Mouse (Mus musculus) hindbrain, embryonic 13.5 days (tissue): ENCODE data around the gene Ntf5. TPM values are rescaled to one million over a fixed set of nuclear protein-coding genes. Genes with fewer than 3 reads are reported as not detected.
"Not testable (repeated sequence)": the region's sequence is repeated elsewhere in the genome, so short reads cannot be mapped to it uniquely, and the experiment has no call there.

Experiments
- ATAC-seq: fragments of 200-750 bp; cut with Nextera tagmentation; 2 replicates; pipeline ENCODE4 v1.8.0; 2017; ENCODE audit warnings: moderate TSS enrichment; ENCODE audit not compliant: low FRiP score
- H3K27ac ChIP-seq: fragments of 300-500 bp; sonication (generic); 2 replicates; pipeline ENCODE4 v1.5.1; 2015; ENCODE audit warnings: inconsistent platforms, mild to moderate bottlenecking, moderate library complexity
- H3K27me3 ChIP-seq: fragments of 300-500 bp; sonication (generic); 2 replicates; pipeline ENCODE4 v1.6.1; 2015; ENCODE audit warnings: mild to moderate bottlenecking, inconsistent platforms
- H3K36me3 ChIP-seq: fragments of 300-500 bp; sonication (generic); 2 replicates; pipeline ENCODE4 v1.6.1; 2015; ENCODE audit warnings: mild to moderate bottlenecking, inconsistent platforms
- H3K4me1 ChIP-seq: fragments of 300-500 bp; sonication (generic); replicated peaks from 2 replicates; pipeline ENCODE4 v1.6.1; 2015; ENCODE audit warnings: inconsistent platforms
- H3K4me2 ChIP-seq: fragments of 300-500 bp; sonication (generic); 2 replicates; pipeline ENCODE4 v1.6.1; 2015; ENCODE audit warnings: inconsistent platforms, mild to moderate bottlenecking, moderate library complexity
- H3K4me3 ChIP-seq: fragments of 300-500 bp; sonication (generic); 2 replicates; pipeline ENCODE4 v1.5.1; 2015; ENCODE audit warnings: mild to moderate bottlenecking, inconsistent platforms
- H3K9ac ChIP-seq: fragments of 300-500 bp; sonication (generic); 2 replicates; pipeline ENCODE4 v1.6.1; 2015; ENCODE audit warnings: mild to moderate bottlenecking, inconsistent platforms
- H3K9me3 ChIP-seq: fragments of 300-500 bp; sonication (generic); 2 replicates; pipeline ENCODE4 v1.6.1; 2016; ENCODE audit warnings: inconsistent platforms
- WGBS: fragments of 180-500 bp; shearing (Covaris S2); methylation state at CpG from one replicate; pipeline ENCODE4 v1.1.7; 2015; 5-methylcytosine and 5-hydroxymethylcytosine counted together
- polyA plus RNA-seq: library from polyadenylated mRNA; unstranded; fragments of >200 nt; fragmentation: Nextera tagmentation; extraction: Ambion mirVana; gene quantifications from 2 replicates; pipeline ENCODE4 v1.2.1, GENCODE M21; 2015

Ntf5 gene
- polyA plus RNA-seq, 1 experiment from 2014 or later, result 0.10 TPM

- ATAC-seq, result no peak
- WGBS, result 33% methylated on average over 11 of the region's 11 CpGs
Measured at GRCm38 (mm10) chr7:45447325-45447990, 34.0 kb downstream of the Ntf5 start.

GRCm38 (mm10) chr7:45449974-45450373, 36.5 kb downstream of the Ntf5 start:
- Histone ChIP-seq H3K4me1 (no peaks in the 10 kb centered on the region), H3K36me3 (peaks cover 59% of the 10 kb centered on the region), H3K4me2 (no peak overlapping the region), H3K9ac (no peak overlapping the region), H3K9me3 (no peaks in the 10 kb centered on the region), H3K27me3 (no peaks in the 10 kb centered on the region), H3K4me3 (no peak overlapping the region), H3K27ac (no peak overlapping the region)
- WGBS, result 90% methylated on average over 1 of the region's 1 CpGs
- ATAC-seq, result no peak

More at GRCm38 (mm10) chr7:45447325-45447990, 34.0 kb downstream of the Ntf5 start:
- Histone ChIP-seq H3K9me3 (no peaks in the 10 kb centered on the region), H3K4me2 (no peak overlapping the region), H3K4me1 (no peaks in the 10 kb centered on the region), H3K4me3 (no peak overlapping the region), H3K27me3 (no peaks in the 10 kb centered on the region), H3K36me3 (peaks cover 65% of the 10 kb centered on the region), H3K27ac (no peak overlapping the region), H3K9ac (no peak overlapping the region)

DNA sequence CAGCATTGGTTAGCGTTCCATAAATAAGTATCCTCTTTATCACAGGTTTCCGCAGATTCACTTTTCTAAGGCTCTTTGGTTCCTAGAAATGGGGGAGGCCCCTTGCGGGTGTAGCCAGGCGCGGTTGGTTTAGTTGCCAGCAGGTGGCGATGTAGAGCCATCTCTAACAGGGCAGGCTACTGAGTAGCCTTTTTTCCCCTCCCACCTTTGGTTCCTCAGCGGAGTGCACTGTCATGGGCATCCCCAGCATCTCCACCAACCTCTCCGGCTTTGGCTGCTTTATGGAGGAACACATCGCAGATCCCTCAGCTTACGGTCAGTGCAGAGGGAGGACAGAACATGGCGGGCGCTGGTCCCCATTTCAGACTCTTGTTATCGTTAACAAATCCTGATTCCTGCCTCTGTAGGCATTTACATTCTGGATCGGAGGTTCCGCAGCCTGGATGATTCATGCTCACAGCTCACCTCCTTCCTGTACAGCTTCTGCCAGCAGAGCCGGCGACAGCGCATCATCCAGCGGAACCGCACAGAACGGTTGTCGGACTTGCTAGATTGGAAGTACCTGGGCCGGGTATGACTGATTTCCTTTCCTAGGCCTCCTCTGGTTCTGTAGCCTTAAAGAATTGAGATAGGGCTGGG, 38.0 kb downstream of the Ntf5 start:
- 0 out of 2 replicates have a peak overlapping the region, but pooled peaks have one; percentile 0 for H3K4me2 ChIP-seq
- peak overlapping the region; percentile 51; the same call in 1 of the 2 replicates for H3K9ac ChIP-seq
- H3K27me3 ChIP-seq, result no peaks in the 10 kb centered on the region
- H3K4me1 ChIP-seq, result peaks cover under 1% of the 10 kb centered on the region; the same call in 1 of the 2 replicates
- 53% methylated on average over 23 of the region's 23 CpGs for WGBS
- H3K4me3 ChIP-seq, result no peak overlapping the region
- no peaks in the 10 kb centered on the region for H3K9me3 ChIP-seq
- peak; percentile 70 for ATAC-seq
- H3K36me3 ChIP-seq, result peaks cover 60% of the 10 kb centered on the region
- no peak overlapping the region for H3K27ac ChIP-seq

DNA sequence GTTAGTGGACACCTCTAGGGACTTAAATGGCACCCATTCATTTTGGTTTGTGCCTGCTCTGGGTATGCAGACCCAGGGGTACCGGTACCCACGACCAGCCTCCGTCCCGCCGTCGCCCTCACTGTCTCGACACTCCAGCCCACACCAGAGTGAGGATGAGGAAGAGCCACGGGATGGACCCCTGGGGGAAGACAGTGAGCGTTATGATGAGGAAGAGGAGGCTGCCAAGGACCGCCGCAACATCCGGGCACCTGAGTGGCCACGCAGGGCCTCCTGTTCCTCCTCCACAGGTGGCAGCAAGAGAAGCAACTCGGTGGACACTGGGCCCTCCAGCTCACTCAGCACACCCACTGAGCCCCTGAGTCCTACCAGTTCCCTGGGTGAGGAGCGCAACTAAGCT, 41.5 kb downstream of the Ntf5 start:
- no peaks in the 10 kb centered on the region for H3K9me3 ChIP-seq
- H3K4me2 ChIP-seq, result no peak overlapping the region
- no peak for ATAC-seq
- H3K4me1 ChIP-seq, result peaks cover 21% of the 10 kb centered on the region
- peaks cover 60% of the 10 kb centered on the region for H3K36me3 ChIP-seq
- no peak overlapping the region for H3K4me3 ChIP-seq
- H3K27me3 ChIP-seq, result no peaks in the 10 kb centered on the region
- no peak overlapping the region for H3K27ac ChIP-seq
- no peak overlapping the region for H3K9ac ChIP-seq
- 88% methylated on average over 15 of the region's 15 CpGs for WGBS

DNA sequence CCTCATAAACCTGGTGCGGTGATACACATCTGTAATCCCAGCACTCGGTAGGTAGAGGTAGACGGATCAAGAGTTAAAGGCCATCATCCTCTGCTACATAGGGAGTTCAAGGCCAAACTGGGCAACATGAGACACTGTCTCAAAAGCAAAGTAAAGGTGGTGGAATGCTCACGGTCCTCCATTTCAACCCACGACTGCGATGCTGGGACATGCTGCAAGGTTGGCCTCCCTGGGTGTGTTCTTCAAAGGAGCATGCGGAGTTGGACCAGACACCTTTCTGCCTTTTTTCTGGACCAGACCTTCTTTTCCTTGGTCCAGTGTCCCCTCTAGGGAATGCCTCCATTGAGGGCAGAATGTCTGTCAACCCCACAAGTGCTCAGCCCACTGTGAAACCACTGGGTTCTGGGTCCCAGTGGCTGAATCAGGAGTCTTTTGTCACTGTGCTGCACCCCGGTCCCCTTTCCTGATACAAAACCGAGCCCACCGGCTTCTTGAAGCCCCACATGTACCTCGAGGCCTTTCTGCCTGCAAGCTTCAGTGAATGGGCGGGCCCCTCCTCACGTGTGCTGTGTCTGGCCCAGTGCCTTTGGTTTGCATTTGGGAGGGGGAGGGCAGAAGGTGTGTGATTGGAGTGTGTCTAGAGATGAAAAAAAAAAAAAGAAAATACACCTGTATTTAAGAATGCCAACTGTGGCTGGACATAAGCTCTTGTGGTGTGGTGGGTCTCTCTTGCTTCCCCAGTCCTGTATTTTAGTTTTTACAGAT, 42.6 kb downstream of the Ntf5 start:
- Histone ChIP-seq H3K4me1 (peaks cover 32% of the 10 kb centered on the region), H3K4me2 (no peak overlapping the region), H3K9me3 (no peaks in the 10 kb centered on the region), H3K27ac (peak overlapping the region; percentile 97), H3K4me3 (no peak overlapping the region), H3K9ac (peak overlapping the region; percentile 95; the same call in 1 of the 2 replicates), H3K27me3 (no peaks in the 10 kb centered on the region), H3K36me3 (peaks cover 58% of the 10 kb centered on the region)
- no peak for ATAC-seq
- 78% methylated on average over 13 of the region's 13 CpGs for WGBS

GRCm38 (mm10) chr7:45456721-45457203, 43.3 kb downstream of the Ntf5 start:
- H3K27ac ChIP-seq, result peak overlapping the region; percentile 97
- ATAC-seq, result no peak
- no peaks in the 10 kb centered on the region for H3K27me3 ChIP-seq
- peaks cover 37% of the 10 kb centered on the region for H3K4me1 ChIP-seq
- H3K4me2 ChIP-seq, result peak overlapping the region; percentile 98
- WGBS, result 56% methylated on average over 9 of the region's 9 CpGs
- peaks cover 57% of the 10 kb centered on the region for H3K36me3 ChIP-seq
- H3K9ac ChIP-seq, result peak overlapping the region; percentile 95
- no peaks in the 10 kb centered on the region for H3K9me3 ChIP-seq
- peak overlapping the region; percentile 86 for H3K4me3 ChIP-seq

GRCm38 (mm10) chr7:45457204-45458060, 43.9 kb downstream of the Ntf5 start:
- peaks cover 40% of the 10 kb centered on the region for H3K4me1 ChIP-seq
- H3K4me3 ChIP-seq, result peak overlapping the region; percentile 86
- H3K27ac ChIP-seq, result peak overlapping the region; percentile 97
- H3K4me2 ChIP-seq, result peak overlapping the region; percentile 98
- peak overlapping the region; percentile 95 for H3K9ac ChIP-seq
- no peaks in the 10 kb centered on the region for H3K27me3 ChIP-seq
- no peak for ATAC-seq
- 71% methylated on average over 10 of the region's 10 CpGs for WGBS
- H3K36me3 ChIP-seq, result peaks cover 54% of the 10 kb centered on the region
- H3K9me3 ChIP-seq, result no peaks in the 10 kb centered on the region

DNA sequence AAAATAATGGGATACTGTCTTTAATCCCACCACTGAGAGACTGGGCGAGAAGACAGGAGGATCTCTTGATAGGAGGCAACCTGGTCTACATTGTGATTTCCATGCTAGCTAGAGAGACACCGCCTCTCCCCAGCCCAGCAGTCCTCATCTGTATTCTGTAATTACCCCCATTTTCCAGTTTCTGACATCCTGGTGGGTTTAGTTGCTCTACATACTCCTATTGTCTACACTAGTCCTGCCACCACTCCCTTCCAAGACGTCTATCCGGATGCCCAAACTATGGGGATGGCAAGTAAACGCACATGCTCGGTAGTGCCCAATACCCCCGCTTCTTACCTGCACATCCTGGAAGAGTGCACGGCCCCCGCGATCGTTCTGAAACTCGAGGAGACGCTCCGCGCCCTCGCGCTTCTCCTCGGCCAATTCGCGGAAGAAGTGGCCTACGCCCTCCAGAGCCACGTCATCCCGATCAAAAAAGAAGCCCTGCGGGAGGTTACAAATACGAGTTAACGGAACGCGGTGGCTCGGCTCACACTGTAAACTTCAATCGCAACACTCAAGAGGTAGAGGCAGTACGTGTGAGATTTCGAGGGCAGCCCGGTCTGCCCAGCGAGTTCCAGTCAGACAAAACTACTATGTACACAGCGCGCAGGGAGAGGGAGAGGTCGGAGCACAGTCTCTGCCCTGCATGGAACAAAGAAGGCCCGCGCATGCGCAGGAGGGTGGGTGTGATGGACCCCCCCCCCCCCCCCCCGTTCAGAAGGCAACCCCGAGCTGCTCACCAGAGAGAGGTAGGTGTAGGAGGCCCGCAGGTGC, 45.5 kb downstream of the Ntf5 start:
- peaks cover 40% of the 10 kb centered on the region for H3K4me1 ChIP-seq
- H3K27me3 ChIP-seq, result no peaks in the 10 kb centered on the region
- peak; percentile 77 for ATAC-seq
- no peaks in the 10 kb centered on the region for H3K9me3 ChIP-seq
- peak overlapping the region; percentile 98 for H3K4me2 ChIP-seq
- peak overlapping the region; percentile 86 for H3K4me3 ChIP-seq
- peaks cover 60% of the 10 kb centered on the region for H3K36me3 ChIP-seq
- peak overlapping the region; percentile 97 for H3K27ac ChIP-seq
- under 1% methylated on average over 41 of the region's 43 CpGs for WGBS
- peak overlapping the region; percentile 95 for H3K9ac ChIP-seq

GRCm38 (mm10) chr7:45459564-45460140, 46.2 kb downstream of the Ntf5 start, which contains the start of gene Ftl1:
TSS of gene Ftl1 (minus strand) at chr7:45459884.
- peaks cover 45% of the 10 kb centered on the region for H3K4me1 ChIP-seq
- H3K9ac ChIP-seq, result peak within 1 kb of the TSS; percentile 95
- under 1% methylated on average over 26 of the region's 37 CpGs for WGBS
- peak within 1 kb of the TSS; percentile 98 for H3K4me2 ChIP-seq
- peak; percentile 96 for ATAC-seq
- not testable (repeated sequence) for H3K27me3 ChIP-seq, H3K9me3 ChIP-seq
- H3K4me3 ChIP-seq, result peak within 1 kb of the TSS; percentile 86
- H3K36me3 ChIP-seq, result peaks cover 59% of the 10 kb centered on the region
- H3K27ac ChIP-seq, result peak within 1 kb of the TSS; percentile 97

DNA sequence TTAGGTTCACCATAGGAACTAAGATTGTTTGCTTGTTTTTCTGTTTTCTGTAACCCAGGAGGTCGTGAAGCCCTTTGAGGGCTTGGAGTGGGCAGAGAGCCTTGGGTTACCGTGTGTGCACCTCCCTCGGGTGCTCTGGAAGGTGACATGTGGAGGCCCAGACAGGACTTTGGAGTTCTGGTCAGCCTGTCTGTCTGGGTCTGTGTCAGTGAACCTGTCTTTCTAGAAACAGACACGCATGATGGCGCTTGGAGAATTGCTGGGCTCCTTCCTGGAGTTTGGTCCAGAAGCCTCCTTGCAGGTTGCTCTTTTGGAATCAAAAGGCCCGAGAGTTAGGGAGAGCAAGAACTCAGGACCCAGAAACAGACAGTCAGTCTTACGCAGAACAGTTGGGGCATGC, 46.9 kb downstream of the Ntf5 start:
- WGBS, result 76% methylated on average over 7 of the region's 7 CpGs
- peaks cover 52% of the 10 kb centered on the region for H3K4me1 ChIP-seq
- no peak for ATAC-seq
- no peaks in the 10 kb centered on the region for H3K9me3 ChIP-seq
- no peaks in the 10 kb centered on the region for H3K27me3 ChIP-seq
- H3K36me3 ChIP-seq, result peaks cover 59% of the 10 kb centered on the region
- peak overlapping the region; percentile 90 for H3K27ac ChIP-seq
- H3K4me2 ChIP-seq, result peak overlapping the region; percentile 57
- H3K9ac ChIP-seq, result peak overlapping the region; percentile 62
- H3K4me3 ChIP-seq, result peak overlapping the region; percentile 86
